Comparison of ENCODE assay signal across 10 mouse cellular contexts in genomic region chr2:153952897-153953296, GRCm38 (mm10). TPM values are rescaled to one million over a fixed set of nuclear protein-coding genes. Genes with fewer than 3 reads are reported as not detected.
A peak's percentile ranks its signal among the peaks of the same experiment; 100 is the strongest.
DNase-seq lines count a peak whose midpoint lies in the region; ATAC-seq lines count a peak whose summit lies in the region.
"Had no signal": no experiment of that assay in that cellular context is flagged by ENCODE, and none has a peak within 500 bp of the region (broad histone marks: within the 10 kb centered on the region; RNA-seq: fewer than 3 reads in every experiment).

No protein-coding gene starts in this region.

- H3K27me3 ChIP-seq in neural tube, embryonic 15.5 days (replicated peaks) = no peaks in the 10 kb centered on the region

- no peaks in the 10 kb centered on the region for H3K36me3 ChIP-seq in neural tube, embryonic 15.5 days

- no peak overlapping the region for H3K4me2 ChIP-seq in neural tube, embryonic 15.5 days

- no peaks in the 10 kb centered on the region for H3K9me3 ChIP-seq in neural tube, embryonic 15.5 days (replicated peaks)

- no peak overlapping the region for H3K4me3 ChIP-seq in neural tube, embryonic 15.5 days (replicated peaks)

- 35% methylated on average over 6 of the region's 6 CpGs for WGBS in neural tube, embryonic 15.5 days

- ATAC-seq in neural tube, embryonic 15.5 days (ENCODE audit: low FRiP score) = no peak
- ATAC-seq in activated CD4-positive, CD25-positive, alpha-beta regulatory T cell, adult 4 months = no peak

- H3K27ac ChIP-seq in neural tube, embryonic 15.5 days (replicated peaks) = no peak overlapping the region

- H3K4me1 ChIP-seq in neural tube, embryonic 15.5 days = no peaks in the 10 kb centered on the region

- H3K9ac ChIP-seq in neural tube, embryonic 15.5 days (replicated peaks) = no peak overlapping the region

- DNase-seq in neural tube, embryonic 10.5 days (ENCODE audit: extremely low spot score, low spot score) = peak; percentile 71
- peak; percentile 41 for DNase-seq in T-cell, adult 2 months (ENCODE audit: low spot score)
- DNase-seq in cerebellum, adult 9-10 months = peak; percentile 82
- DNase-seq in heart, postnatal 4 days = peak; percentile 68
- DNase-seq in left cerebral cortex, postnatal 36 days (ENCODE audit: low spot score in 2 of 2) = peak; percentile 31 to 55
- DNase-seq in retina, adult 2 months (ENCODE audit: low read depth, low spot score) = peak; percentile 20

- intact Hi-C loops in left cerebral cortex, postnatal 36 days (cut with DNase I) = no loop called here

RNA-seq across cellular contexts. Expression of gene Bpifb4, which starts 14.9 kb away (rescaled TPM):
- polyA plus RNA-seq in neural tube, embryonic 15.5 days (2015; fragmentation: Nextera tagmentation; extraction: Ambion mirVana) = not detected in 2 replicates
- not detected for total RNA-seq in heart, postnatal 4 days (2021)
- not detected for total RNA-seq in left cerebral cortex, postnatal 36 days (2021)
- polyA plus RNA-seq in activated CD4-positive, CD25-positive, alpha-beta regulatory T cell, adult 4 months (2017; shearing (Covaris generic)) = not detected
- total RNA-seq: neutrophil, adult 5-6 weeks had no signal
- polyA plus RNA-seq: heart, embryonic 14.5 days had no signal

RNA-seq across cellular contexts. Expression of gene Bpifa6, which starts 21.8 kb away (rescaled TPM):
- not detected in 2 replicates for polyA plus RNA-seq in neural tube, embryonic 15.5 days (2015; fragmentation: Nextera tagmentation; extraction: Ambion mirVana)
- not detected for total RNA-seq in heart, postnatal 4 days (2021)
- total RNA-seq in left cerebral cortex, postnatal 36 days (2021) = not detected
- not detected for polyA plus RNA-seq in activated CD4-positive, CD25-positive, alpha-beta regulatory T cell, adult 4 months (2017; shearing (Covaris generic))
- total RNA-seq: neutrophil, adult 5-6 weeks had no signal
- polyA plus RNA-seq: heart, embryonic 14.5 days had no signal

RNA-seq across cellular contexts. Expression of gene Bpifb3, which starts 34.9 kb away (rescaled TPM):
- not detected in 2 replicates for polyA plus RNA-seq in neural tube, embryonic 15.5 days (2015; fragmentation: Nextera tagmentation; extraction: Ambion mirVana)
- total RNA-seq in heart, postnatal 4 days (2021) = not detected
- not detected for total RNA-seq in left cerebral cortex, postnatal 36 days (2021)
- polyA plus RNA-seq in activated CD4-positive, CD25-positive, alpha-beta regulatory T cell, adult 4 months (2017; shearing (Covaris generic)) = not detected
- total RNA-seq: neutrophil, adult 5-6 weeks had no signal
- polyA plus RNA-seq: heart, embryonic 14.5 days had no signal

RNA-seq across cellular contexts. Expression of gene Bpifb6, which starts 52.7 kb away (rescaled TPM):
- 0.12 TPM in 1 of 2 replicates, not detected in the other for polyA plus RNA-seq in neural tube, embryonic 15.5 days (2015; fragmentation: Nextera tagmentation; extraction: Ambion mirVana)
- total RNA-seq in heart, postnatal 4 days (2021) = not detected
- total RNA-seq in left cerebral cortex, postnatal 36 days (2021) = not detected
- not detected for polyA plus RNA-seq in activated CD4-positive, CD25-positive, alpha-beta regulatory T cell, adult 4 months (2017; shearing (Covaris generic))
- total RNA-seq: neutrophil, adult 5-6 weeks had no signal
- polyA plus RNA-seq: heart, embryonic 14.5 days had no signal

RNA-seq across cellular contexts. Expression of gene Bpifa2, which starts 55.2 kb away (rescaled TPM):
- not detected in 2 replicates for polyA plus RNA-seq in neural tube, embryonic 15.5 days (2015; fragmentation: Nextera tagmentation; extraction: Ambion mirVana)
- total RNA-seq in heart, postnatal 4 days (2021) = not detected
- total RNA-seq in left cerebral cortex, postnatal 36 days (2021) = not detected
- under 1 TPM in 1 of 2 experiments, not detected in 1; 0.83 TPM for polyA plus RNA-seq in activated CD4-positive, CD25-positive, alpha-beta regulatory T cell, adult 4 months (2017; shearing (Covaris generic))
- total RNA-seq: neutrophil, adult 5-6 weeks had no signal
- polyA plus RNA-seq: heart, embryonic 14.5 days had no signal

Comparison
In these comparisons a context has a peak if more than half of its experiments do, and no peak if none do; other contexts are left out.
1. DNase-seq: peak in every context shown above with its lines; median percentile 82 in cerebellum, adult 9-10 months; 71 in neural tube, embryonic 10.5 days; 68 in heart, postnatal 4 days; 43 in left cerebral cortex, postnatal 36 days; 41 in T-cell, adult 2 months; 20 in retina, adult 2 months.